Mouse (Mus musculus) limb, embryonic 10.5 days (tissue): ENCODE measurements at regions not wholly inside any gene's neighbourhood (a gene's known extent, or its start where the extent isn't known, plus 50 kb on each side); places are given as distances from the start of the nearest gene placed in this dataset.

Source experiments
- DNase-seq: peaks from one replicate; pipeline ENCODE4 v3.0.0-alpha.2; 2017; ENCODE audit warnings: low spot score
- H3K27ac ChIP-seq: fragments of 300-500 bp; sonication (generic); 2 replicates; pipeline ENCODE4 v1.5.1; 2016; ENCODE audit warnings: mild to moderate bottlenecking
- H3K27me3 ChIP-seq: fragments of 300-500 bp; sonication (generic); 2 replicates; pipeline ENCODE4 v1.6.1; 2016; ENCODE audit warnings: low read depth, mild to moderate bottlenecking; ENCODE audit not compliant: poor library complexity, severe bottlenecking
- H3K36me3 ChIP-seq: fragments of 300-500 bp; sonication (generic); 2 replicates; pipeline ENCODE4 v1.6.1; 2016; ENCODE audit warnings: mild to moderate bottlenecking, moderate library complexity
- H3K4me1 ChIP-seq: fragments of 300-500 bp; sonication (generic); 2 replicates; pipeline ENCODE4 v1.6.1; 2016
- H3K4me3 ChIP-seq: fragments of 300-500 bp; sonication (generic); 2 replicates; pipeline ENCODE4 v1.5.1; 2016; ENCODE audit warnings: mild to moderate bottlenecking, moderate library complexity
- H3K9me3 ChIP-seq: fragments of 300-500 bp; sonication (generic); replicated peaks from 2 replicates; pipeline ENCODE4 v1.6.1; 2016; ENCODE audit warnings: mild to moderate bottlenecking
- WGBS: fragments of 180-500 bp; shearing (Covaris S2); methylation state at CpG from one replicate; pipeline ENCODE4 v1.1.7; 2016; 5-methylcytosine and 5-hydroxymethylcytosine counted together

GRCm38 (mm10) chr3:56475529-56476527 is 292.3 kb upstream of the Nbea start:
- 68% methylated on average over 3 of the region's 3 CpGs for WGBS
- Histone ChIP-seq H3K27ac (no peak overlapping the region), H3K4me1 (peaks cover 11% of the 10 kb centered on the region; the same call in 1 of the 2 replicates), H3K9me3 (no peaks in the 10 kb centered on the region), H3K27me3 (no peaks in the 10 kb centered on the region), H3K4me3 (no peak overlapping the region), H3K36me3 (no peaks in the 10 kb centered on the region)
- DNase-seq = no peak

GRCm38 (mm10) chr3:56472651-56473050 is 289.1 kb upstream of the Nbea start:
- DNase-seq = no peak
- Histone ChIP-seq H3K36me3 (no peaks in the 10 kb centered on the region), H3K27ac (no peak overlapping the region), H3K4me3 (no peak overlapping the region), H3K27me3 (no peaks in the 10 kb centered on the region), H3K4me1 (peaks cover 11% of the 10 kb centered on the region; the same call in 1 of the 2 replicates), H3K9me3 (no peaks in the 10 kb centered on the region)
- WGBS = 72% methylated on average over 6 of the region's 6 CpGs

- H3K36me3 ChIP-seq = no peaks in the 10 kb centered on the region
- no peaks in the 10 kb centered on the region for H3K27me3 ChIP-seq
- no peak for DNase-seq
- no peak overlapping the region for H3K27ac ChIP-seq
- WGBS = 46% methylated on average over 5 of the region's 5 CpGs
- H3K4me3 ChIP-seq = no peak overlapping the region
- no peaks in the 10 kb centered on the region for H3K9me3 ChIP-seq
- H3K4me1 ChIP-seq = peaks cover 11% of the 10 kb centered on the region; the same call in 1 of the 2 replicates
Measured at GRCm38 (mm10) chr3:56471823-56472222, 288.3 kb upstream of the Nbea start.

- no peak for DNase-seq
- peaks cover 11% of the 10 kb centered on the region; the same call in 1 of the 2 replicates for H3K4me1 ChIP-seq
- H3K27me3 ChIP-seq = no peaks in the 10 kb centered on the region
- 18% methylated on average over 1 of the region's 1 CpGs for WGBS
- H3K36me3 ChIP-seq = no peaks in the 10 kb centered on the region
- H3K27ac ChIP-seq = no peak overlapping the region
- no peaks in the 10 kb centered on the region for H3K9me3 ChIP-seq
- no peak overlapping the region for H3K4me3 ChIP-seq
Measured at GRCm38 (mm10) chr3:56471185-56471584, 287.7 kb upstream of the Nbea start.

GRCm38 (mm10) chr3:56457625-56458024 is 274.1 kb upstream of the Nbea start:
- H3K27ac ChIP-seq = no peak overlapping the region
- H3K27me3 ChIP-seq = no peaks in the 10 kb centered on the region
- no peak overlapping the region for H3K4me3 ChIP-seq

GRCm38 (mm10) chr3:56456317-56456716 is 272.8 kb upstream of the Nbea start:
- 83% methylated on average over 6 of the region's 6 CpGs for WGBS
- Histone ChIP-seq H3K4me3 (no peak overlapping the region), H3K27ac (no peak overlapping the region), H3K4me1 (no peaks in the 10 kb centered on the region; the same call in 1 of the 2 replicates), H3K9me3 (no peaks in the 10 kb centered on the region), H3K27me3 (no peaks in the 10 kb centered on the region), H3K36me3 (no peaks in the 10 kb centered on the region)
- DNase-seq = no peak

More at GRCm38 (mm10) chr3:56457625-56458024, 274.1 kb upstream of the Nbea start:
- 77% methylated on average over 4 of the region's 4 CpGs for WGBS
- Histone ChIP-seq H3K9me3 (no peaks in the 10 kb centered on the region), H3K4me1 (no peaks in the 10 kb centered on the region; the same call in 1 of the 2 replicates), H3K36me3 (no peaks in the 10 kb centered on the region)
- DNase-seq = no peak

GRCm38 (mm10) chr3:56438900-56439299 is 255.4 kb upstream of the Nbea start:
- DNase-seq = no peak
- Histone ChIP-seq H3K27ac (no peak overlapping the region), H3K36me3 (no peaks in the 10 kb centered on the region), H3K4me3 (no peak overlapping the region), H3K4me1 (no peaks in the 10 kb centered on the region), H3K9me3 (no peaks in the 10 kb centered on the region), H3K27me3 (no peaks in the 10 kb centered on the region)
- WGBS = 92% methylated on average over 5 of the region's 5 CpGs

GRCm38 (mm10) chr3:56438020-56438747 is 254.7 kb upstream of the Nbea start:
- Histone ChIP-seq H3K27ac (no peak overlapping the region), H3K36me3 (no peaks in the 10 kb centered on the region)
- 78% methylated on average over 12 of the region's 12 CpGs for WGBS

GRCm38 (mm10) chr3:56437058-56437457 is 253.6 kb upstream of the Nbea start:
- Histone ChIP-seq H3K36me3 (no peaks in the 10 kb centered on the region), H3K9me3 (no peaks in the 10 kb centered on the region), H3K4me1 (no peaks in the 10 kb centered on the region), H3K4me3 (no peak overlapping the region), H3K27me3 (no peaks in the 10 kb centered on the region), H3K27ac (no peak overlapping the region)
- 58% methylated on average over 4 of the region's 4 CpGs for WGBS
- DNase-seq = no peak

More at GRCm38 (mm10) chr3:56438020-56438747, 254.7 kb upstream of the Nbea start:
- no peaks in the 10 kb centered on the region for H3K9me3 ChIP-seq
- no peaks in the 10 kb centered on the region for H3K27me3 ChIP-seq
- H3K4me1 ChIP-seq = no peaks in the 10 kb centered on the region
- DNase-seq = no peak
- no peak overlapping the region for H3K4me3 ChIP-seq

GRCm38 (mm10) chr3:56433495-56433894 is 250.0 kb upstream of the Nbea start:
- H3K27ac ChIP-seq = no peak overlapping the region
- H3K36me3 ChIP-seq = no peaks in the 10 kb centered on the region
- H3K27me3 ChIP-seq = no peaks in the 10 kb centered on the region
- no peaks in the 10 kb centered on the region for H3K9me3 ChIP-seq
- H3K4me3 ChIP-seq = no peak overlapping the region
- no peak for DNase-seq
- H3K4me1 ChIP-seq = no peaks in the 10 kb centered on the region
- 87% methylated on average over 1 of the region's 1 CpGs for WGBS

GRCm38 (mm10) chr3:56427201-56427600 is 243.7 kb upstream of the Nbea start:
- no peak overlapping the region for H3K4me3 ChIP-seq
- H3K4me1 ChIP-seq = no peaks in the 10 kb centered on the region
- no peaks in the 10 kb centered on the region for H3K36me3 ChIP-seq
- H3K9me3 ChIP-seq = no peaks in the 10 kb centered on the region
- no peak for DNase-seq
- WGBS = 81% methylated on average over 1 of the region's 1 CpGs
- H3K27me3 ChIP-seq = no peaks in the 10 kb centered on the region
- H3K27ac ChIP-seq = no peak overlapping the region

- H3K27ac ChIP-seq = no peak overlapping the region
- 0 out of 2 replicates have a peak, but pooled peaks cover 2% of the 10 kb centered on the region for H3K4me1 ChIP-seq
- H3K27me3 ChIP-seq = no peaks in the 10 kb centered on the region
- H3K9me3 ChIP-seq = no peaks in the 10 kb centered on the region
- no peak overlapping the region for H3K4me3 ChIP-seq
- DNase-seq = no peak
- 86% methylated on average over 4 of the region's 4 CpGs for WGBS
- no peaks in the 10 kb centered on the region for H3K36me3 ChIP-seq
Measured at GRCm38 (mm10) chr3:56397851-56398496, 214.5 kb upstream of the Nbea start.
